Mouse (Mus musculus) monocyte, adult 5-6 weeks (primary cell): ENCODE measurements around the gene Dock11. TPM values are rescaled to one million over a fixed set of nuclear protein-coding genes. Genes with fewer than 3 reads are reported as not detected.

ENCODE experiments used
- ATAC-seq: fragments of 153-309, 156-312 bp; replicated peaks from 2 replicates; pipeline ENCODE4 v1.8.0; 2017; ENCODE audit warnings: mild to moderate bottlenecking; ENCODE audit not compliant: low TSS enrichment, insufficient number of reproducible peaks, severe bottlenecking, poor library complexity, low FRiP score
- total RNA-seq: library from RNA; stranded (forward); fragments of 200-1000, 200-491, 200-594 nt; gene quantifications from 3 replicates; pipeline ENCODE4 v1.2.3, GENCODE M21; 2017

Dock11 gene
- 179 to 261 TPM (median 185 TPM) in 3 replicates for total RNA-seq

DNA sequence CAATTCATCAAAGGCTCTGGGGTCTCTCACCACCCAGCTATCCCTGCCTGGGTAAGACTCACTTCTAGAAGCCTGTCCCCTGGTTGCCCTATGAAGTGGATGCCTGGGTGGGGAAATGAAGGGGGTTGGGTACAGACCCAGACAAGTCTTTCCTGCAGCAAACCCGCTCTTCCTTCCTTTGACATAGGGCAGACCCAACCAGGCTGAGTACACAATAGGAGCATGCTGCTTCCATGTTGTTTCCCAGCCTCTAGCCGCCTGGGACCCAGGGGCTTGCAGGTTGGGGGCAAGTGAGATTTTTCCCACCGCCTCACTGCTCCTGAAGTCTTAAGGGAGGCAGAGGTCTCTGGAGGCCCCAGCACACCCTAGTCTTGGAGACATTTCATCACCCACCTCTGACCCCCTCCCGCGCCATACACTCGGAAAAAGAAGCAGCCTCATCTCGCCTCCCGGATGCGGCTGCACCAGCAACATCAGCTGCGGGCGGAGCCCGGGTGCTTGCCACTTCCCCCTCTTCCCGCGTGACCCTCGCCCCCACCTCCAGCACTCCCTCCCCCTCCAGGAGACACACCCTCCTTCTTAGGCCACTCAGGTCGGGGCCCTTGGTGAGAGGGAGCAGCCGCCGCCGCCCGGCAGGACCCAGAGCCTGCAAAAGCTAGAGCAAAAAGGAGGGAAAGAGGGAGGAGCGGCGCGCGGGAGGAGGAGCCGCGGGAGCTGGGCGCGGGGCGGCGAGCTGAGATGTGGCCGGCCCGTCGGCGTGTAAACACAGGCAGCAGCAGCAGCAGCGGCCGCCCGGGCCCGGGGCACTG is at the start of gene Dock11:
Gene Dock11 (plus strand): TSS at position 746 of the 809 bp plus-strand sequence.
- ATAC-seq: peak; percentile 86

- no peak for ATAC-seq
Measured at GRCm38 (mm10) chrX:35879703-35880102, 8.9 kb upstream of the Dock11 start.

GRCm38 (mm10) chrX:35888945-35889799 is 540 bp downstream of the Dock11 start:
- peak; percentile 82 for ATAC-seq

DNA sequence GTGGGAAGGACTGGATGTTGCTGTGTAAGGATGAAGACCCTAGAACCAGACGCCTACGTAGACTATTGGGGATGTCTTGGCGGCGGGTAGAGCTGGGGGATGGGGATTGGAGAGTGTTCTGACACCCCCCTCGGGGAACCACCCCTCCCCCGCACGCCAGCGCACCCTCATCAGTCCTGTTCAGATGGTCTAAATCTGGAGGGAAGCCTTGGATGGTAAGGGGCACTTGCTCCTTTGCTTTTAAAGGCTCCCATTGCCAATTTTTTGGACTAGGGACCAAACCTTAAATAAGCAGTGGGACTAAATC is 1.1 kb downstream of the Dock11 start:
- no peak for ATAC-seq

DNA sequence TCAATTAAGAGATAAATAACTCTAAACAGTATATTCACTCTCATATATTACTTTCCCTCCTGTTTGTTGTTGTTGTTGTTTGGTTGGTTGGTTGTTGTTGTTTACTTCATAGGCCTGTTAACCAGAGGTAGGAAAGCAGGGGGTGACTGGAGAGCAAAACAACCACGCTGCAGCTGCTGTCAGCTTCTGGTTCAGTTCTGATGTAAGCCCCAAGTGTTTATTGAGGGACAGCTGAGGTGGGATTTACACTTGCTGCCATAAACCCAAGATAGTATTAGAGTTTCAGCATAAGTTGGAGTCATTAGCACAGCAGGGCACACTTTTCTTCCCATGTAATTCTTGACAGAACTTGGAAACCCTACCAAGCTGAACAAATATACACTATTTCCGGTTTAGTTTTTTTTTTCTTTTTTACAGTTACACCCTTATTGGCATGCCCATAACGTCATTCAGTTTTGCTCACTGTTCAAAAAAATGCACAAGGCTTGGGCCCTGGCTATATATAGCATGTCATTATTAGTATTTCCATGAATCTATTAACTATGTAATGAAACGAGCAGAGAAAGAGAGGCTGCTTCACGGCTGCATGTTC is 3.0 kb downstream of the Dock11 start:
- no peak for ATAC-seq

GRCm38 (mm10) chrX:35892377-35892776 is 3.7 kb downstream of the Dock11 start:
- no peak for ATAC-seq

DNA sequence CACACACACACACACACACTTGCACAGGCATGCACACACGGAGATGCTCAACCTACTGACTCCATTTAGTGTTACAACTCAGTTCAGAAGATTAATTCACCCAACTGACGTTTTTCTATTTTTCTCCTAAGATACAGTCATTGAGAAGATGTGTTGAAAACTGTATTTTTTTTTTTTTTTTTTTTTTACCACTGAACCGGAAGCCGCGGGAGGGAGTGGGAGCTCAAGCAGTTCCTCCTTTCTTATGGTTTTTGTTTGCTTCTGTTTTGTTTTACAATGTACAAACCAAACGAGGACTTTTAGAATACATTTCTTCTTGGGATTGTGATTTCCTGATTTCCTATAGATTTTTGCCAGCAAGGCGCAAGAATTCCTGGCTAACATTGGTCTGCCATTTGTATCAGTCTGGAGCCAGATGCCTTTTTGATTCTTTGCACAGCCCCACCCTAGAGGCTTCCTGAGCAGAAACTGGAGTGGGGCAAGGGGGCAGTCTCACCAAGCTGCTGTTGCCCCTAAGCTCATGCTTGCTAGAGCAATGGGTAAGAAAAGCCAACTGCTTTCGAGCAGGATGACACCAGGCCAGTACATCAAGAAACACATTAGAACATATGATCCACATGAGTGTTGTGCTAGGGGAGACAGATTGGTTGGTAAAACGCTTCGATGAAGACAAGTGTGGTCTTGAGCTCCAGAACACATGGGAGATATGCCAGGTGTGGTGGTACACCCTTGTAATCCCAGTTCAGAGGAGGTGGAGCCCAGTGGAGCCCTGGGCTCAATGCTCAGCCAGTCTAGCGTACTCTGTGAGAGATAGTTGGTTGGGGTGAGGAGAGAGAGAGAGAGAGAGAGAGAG is 9.2 kb downstream of the Dock11 start:
- 0 out of 2 replicates have a peak, but pooled peaks have one; percentile 35 for ATAC-seq

DNA sequence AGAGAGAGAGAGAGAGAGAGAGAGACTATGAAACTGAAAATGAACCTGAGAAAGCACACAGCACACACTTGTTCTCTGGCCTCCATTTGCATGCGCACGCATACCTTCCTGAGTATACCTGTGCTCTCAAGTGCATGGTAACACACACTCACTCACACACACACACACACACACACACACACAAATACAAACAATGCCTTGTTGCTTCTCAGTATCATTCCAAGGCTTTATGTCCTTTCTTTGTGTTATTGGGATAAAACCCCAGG is 9.8 kb downstream of the Dock11 start:
- no peak for ATAC-seq

- no peak for ATAC-seq
Measured at GRCm38 (mm10) chrX:35904352-35904751, 15.7 kb downstream of the Dock11 start.

DNA sequence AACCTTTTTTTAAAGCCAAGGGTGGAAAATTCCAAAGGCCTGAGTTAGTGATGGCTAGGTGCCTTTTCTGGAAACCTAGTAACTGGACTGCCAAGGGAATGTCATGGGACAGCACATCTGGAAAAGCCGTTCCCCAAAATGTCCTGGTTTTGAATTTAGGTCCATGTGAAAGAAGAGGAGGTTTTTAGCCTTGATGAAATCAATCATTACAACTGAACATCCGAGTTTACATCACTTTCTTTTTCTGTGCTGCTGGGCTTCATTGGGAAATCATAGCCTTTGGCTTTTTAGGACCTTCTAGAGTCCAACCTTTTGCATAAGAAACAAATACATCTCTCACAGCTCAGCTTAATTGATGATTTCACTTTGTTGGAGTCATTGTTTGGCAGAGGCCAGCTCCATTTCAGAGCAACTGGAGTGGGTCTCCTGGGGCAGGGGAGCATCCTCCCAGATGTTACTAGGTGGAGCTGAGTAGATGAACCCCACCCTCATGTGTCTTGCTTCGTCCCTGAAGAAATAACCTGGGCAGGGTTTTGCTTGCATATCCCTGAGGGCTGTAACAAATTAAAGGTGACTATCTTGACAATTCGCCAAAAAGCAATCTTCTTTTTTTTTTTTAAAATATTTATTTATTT is 18.2 kb downstream of the Dock11 start:
- ATAC-seq: no peak

- ATAC-seq: no peak
Measured at GRCm38 (mm10) chrX:35919558-35919957, 30.9 kb downstream of the Dock11 start.

GRCm38 (mm10) chrX:35920096-35920607 is 31.5 kb downstream of the Dock11 start:
- ATAC-seq: no peak

- ATAC-seq: no peak
Measured at GRCm38 (mm10) chrX:35921922-35922321, 33.3 kb downstream of the Dock11 start.

- ATAC-seq: no peak
Measured at GRCm38 (mm10) chrX:35924705-35925264, 36.2 kb downstream of the Dock11 start.

DNA sequence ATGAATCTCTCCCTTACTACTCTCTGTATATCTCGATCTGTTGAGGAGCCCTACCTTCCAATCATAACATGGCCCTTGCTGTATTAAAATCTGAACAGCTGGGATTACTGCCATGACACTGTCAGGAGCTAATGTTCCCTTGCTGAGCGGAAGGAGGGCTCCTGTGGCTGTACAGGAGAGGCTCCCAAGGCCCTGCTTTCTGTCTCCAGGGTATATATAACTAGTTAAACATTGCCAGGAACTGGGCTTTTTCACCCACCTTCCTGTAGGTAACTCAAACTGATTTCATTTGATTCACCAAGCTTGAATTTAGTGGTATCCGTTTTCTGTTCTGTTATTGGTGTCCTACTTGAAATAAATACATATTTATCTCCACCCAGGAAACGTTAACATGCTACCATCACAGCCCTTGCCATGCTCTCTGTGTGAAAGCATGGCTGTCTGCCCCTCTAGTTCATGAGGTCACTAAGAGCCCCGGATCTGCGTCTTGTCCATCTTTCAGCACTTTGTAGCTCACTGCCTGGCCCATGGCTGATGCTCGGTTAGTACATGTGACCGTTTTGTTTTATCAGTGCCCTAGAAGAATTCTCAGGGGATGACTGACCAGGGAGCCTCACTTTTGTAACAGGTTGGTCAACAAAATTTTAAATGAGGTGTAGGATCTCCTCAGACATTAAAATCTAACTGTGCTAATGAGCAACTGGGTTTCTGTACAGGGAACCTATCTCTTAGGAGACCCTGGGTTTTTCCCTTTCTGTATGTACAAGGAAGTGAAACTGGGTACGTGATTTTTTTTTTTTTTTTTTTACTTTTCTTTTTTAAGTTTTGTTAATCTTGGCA is 41.7 kb downstream of the Dock11 start:
- ATAC-seq: no peak

DNA sequence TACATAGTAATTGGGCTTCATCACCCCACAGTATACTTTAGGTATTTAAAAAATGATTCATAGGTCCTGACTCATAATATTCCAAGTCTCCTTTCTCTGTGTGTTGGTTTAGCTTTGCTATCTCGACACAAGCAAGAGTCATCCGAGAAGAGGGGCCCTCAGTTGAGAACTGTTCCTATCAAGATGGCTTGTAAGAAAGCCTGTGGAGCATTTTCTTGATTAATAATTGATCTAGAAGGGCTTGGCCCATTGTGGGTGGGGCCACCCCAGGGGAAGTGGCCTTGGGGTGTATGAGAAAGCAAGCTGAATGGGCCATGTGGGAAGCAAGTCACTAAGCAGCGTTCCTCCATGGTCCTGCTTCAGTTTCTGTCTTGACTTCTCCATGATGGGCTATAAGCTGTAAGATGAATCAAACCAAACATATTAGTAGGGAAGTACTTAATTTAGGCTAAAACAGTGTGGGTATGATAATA is 42.3 kb downstream of the Dock11 start:
- peak; percentile 68 for ATAC-seq

DNA sequence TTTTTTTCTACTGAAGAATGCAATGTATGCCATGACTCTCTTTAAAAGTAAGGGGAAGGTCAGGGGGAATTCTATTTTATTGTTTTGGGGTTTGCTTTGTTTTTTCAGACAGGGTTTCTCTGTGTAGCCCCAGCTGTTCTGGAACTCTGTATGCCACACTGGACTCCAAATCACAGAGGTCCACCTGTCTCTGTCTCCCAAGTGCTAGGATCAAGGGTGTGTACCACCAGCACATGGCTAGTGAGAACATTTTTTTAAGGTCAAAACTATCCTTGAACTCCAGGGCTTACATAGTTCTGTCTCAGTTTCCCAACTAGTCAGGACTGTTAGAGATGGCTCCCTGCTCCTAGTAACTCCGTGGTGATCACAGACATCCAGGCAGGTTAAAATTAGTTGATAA is 43.3 kb downstream of the Dock11 start:
- no peak for ATAC-seq
